Mouse (Mus musculus): ENCODE measurements around the gene Dcun1d2. TPM values are rescaled to one million over a fixed set of nuclear protein-coding genes. Genes with fewer than 3 reads are reported as not detected.

Gene Dcun1d2
- polyA plus RNA-seq, 1 experiment from 2014 or later = 24.2 TPM

GRCm38 (mm10) chr8:13263376-13263775 is 24.6 kb downstream of the Dcun1d2 start:
- DNase-seq (ENCODE audit: low spot score) = peak; percentile 23

DNA sequence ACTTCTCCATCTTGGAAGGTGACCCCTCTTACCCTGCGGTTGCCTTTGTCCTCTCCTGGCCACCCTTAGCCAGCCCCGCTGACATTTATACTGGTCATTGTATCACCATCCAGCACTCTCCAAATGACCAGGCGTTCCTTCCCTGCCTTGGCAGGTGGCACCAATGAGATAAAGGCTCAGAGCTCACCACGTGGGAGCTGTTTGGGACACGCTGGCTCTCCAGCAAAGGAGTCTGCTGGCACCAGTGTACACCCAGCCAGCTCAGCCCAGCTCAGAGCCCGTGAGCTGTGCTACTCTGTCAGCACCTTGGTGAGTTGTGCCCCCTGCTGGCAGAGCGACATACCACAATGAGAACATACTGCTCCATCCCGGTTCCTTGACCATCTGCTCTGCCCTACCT is 33.9 kb downstream of the Dcun1d2 start, which contains the start of gene Adprhl1:
TSS of gene Adprhl1 (minus strand) at position 144 of the 400 bp plus-strand sequence.
- peak; percentile 66 for DNase-seq (ENCODE audit: low spot score)

- no peak for DNase-seq (ENCODE audit: low spot score)
These were observed 34.5 kb downstream of the Dcun1d2 start for GRCm38 (mm10) chr8:13253413-13253812.

GRCm38 (mm10) chr8:13252837-13253236 is 35.1 kb downstream of the Dcun1d2 start:
- no peak for DNase-seq (ENCODE audit: low spot score)

DNA sequence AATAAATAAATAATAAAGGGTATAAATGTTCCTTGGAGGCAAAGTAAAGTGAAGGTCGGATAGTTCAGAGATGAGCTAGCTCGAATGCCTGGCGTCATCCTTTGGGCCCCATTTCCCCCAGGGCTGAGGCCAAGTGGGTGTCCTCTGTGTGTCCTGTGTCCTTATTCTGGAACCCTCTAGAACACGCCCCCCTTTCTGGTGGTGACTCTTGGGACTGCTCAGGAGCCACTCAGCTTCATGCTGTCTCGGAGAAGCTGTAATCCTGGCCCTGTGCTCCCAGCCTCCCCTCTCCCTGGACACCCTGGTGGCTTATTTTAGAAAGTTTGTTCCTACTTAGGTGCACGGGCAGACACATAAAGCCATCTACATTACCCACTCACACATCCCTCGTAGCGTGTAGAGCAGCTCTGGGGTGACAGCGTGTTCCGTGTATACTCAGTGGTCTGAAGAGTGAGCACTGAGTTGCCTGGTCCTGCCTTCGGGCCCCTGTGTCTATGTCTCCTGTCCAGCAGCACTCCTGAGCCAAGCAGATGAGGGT is 43.5 kb downstream of the Dcun1d2 start:
- no peak for DNase-seq (ENCODE audit: low spot score)

DNA sequence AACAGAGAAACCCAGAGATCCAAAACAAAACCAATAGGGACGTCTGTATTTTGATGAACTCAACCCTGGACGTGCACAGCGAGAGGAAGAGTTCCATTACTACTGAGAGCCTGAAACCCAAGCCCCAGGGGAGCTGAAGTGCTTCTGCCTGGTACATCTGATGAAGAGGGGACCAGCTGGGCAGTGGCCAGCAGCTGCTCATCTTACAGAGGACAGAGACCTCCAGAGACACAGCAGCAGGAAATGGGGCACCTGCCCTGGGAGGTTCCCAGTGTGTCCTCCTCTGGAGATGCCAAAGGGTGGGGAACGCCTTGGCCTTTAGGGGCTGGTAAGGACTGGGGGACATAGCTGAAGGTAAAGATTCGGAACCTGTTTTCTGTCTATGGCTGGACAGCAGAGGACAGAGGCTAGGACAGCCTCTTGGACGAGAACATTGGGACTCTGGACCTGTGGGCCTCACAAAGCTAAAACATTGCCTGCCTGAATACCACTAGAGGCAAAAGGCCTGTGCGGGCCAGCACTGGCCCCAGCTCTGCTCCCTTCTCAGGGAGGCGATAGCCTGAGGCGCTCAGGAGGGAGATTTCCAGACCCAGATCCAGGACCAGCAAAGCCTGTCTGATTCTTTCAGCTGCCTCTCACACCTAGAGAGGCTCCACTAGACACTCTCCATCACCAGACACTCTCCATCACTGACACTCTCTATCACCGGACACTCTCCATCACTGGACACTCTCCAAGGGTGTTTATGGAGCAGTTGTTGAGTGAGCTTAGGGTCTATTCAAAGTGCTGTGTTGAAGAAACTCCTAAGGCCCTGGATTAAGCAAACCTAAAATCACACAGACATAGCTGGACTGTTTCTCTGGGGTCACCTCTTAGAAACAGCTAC is 44.7 kb downstream of the Dcun1d2 start:
- DNase-seq (ENCODE audit: low spot score) = no peak

- no peak for DNase-seq (ENCODE audit: low spot score)
These were observed 47.2 kb downstream of the Dcun1d2 start for GRCm38 (mm10) chr8:13240691-13241090.

- no peak for DNase-seq (ENCODE audit: low spot score)
These were observed 47.9 kb downstream of the Dcun1d2 start for GRCm38 (mm10) chr8:13240055-13240454.

GRCm38 (mm10) chr8:13234803-13235202 is 53.1 kb downstream of the Dcun1d2 start:
- DNase-seq (ENCODE audit: low spot score) = no peak

DNA sequence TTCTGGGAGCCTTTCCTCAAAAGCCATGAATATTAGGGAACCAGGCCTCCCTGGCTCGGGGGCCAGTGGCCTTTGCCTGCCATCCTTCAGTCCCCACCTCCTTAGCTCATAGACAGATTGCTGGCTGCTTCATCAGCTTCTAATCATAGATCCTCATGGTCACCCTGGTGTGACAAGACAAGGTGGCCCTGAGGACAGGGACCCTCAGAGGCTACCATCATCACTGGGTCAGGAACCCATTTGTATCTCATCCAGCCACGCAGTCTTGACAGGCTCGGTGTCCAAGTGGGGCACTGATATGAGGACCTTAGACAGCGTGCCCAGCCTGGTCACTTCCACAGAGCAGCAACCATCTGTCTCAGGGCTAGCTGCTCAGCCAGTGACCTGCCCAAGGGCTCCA is 57.5 kb downstream of the Dcun1d2 start:
- no peak for DNase-seq (ENCODE audit: low spot score)

DNA sequence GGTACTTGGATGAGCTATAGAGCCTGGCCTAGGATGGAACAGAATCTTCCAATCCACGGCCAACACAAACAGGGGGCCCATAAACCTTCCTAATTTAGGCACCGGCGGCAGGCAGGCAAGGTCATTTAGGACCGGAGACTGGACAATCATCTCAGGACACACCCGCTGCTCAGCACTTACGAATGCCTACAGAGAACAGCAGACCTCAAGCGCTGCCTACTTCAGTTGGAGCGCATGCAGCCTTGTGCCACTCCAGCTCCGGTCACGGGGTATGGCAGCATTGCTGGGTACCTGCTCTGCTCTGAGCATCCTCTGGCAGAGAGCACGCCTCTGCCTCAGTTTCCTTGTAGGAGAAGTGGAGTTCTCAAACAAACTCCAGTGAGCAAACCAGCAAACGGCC is 58.1 kb downstream of the Dcun1d2 start:
- DNase-seq (ENCODE audit: low spot score) = no peak

DNA sequence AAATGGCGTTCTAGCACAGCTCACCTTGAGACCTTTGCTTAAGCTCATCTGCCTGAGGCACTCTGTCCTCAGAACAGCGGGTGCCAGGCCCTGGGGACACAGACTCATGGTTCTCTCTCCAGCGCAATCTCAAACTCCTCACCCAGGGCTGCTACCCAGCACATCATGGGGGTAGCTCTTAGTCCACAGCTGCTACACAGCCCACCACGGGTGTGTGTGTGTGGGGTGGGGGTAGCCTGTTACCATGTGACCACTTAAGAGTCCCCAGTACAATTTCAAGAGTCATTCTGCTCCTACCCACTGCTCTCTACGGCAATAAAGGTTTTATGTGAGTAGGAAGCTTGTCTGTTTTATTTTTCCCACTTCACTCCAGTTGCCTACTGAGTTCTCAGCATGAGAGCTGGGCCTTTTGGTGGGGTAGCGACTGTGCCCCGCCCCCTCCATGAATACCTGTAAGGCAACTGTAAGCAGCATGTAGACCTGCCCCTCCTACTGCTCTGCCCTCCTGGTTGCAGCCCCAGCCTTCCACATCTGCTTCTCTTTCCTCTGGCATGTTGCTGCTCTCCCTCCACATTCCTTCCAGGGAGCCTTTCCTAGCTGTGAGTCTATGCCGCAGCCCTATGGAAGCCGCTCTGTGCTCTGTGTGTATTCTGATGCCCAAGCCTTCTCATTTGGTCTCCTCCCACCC is 58.9 kb downstream of the Dcun1d2 start:
- no peak for DNase-seq (ENCODE audit: low spot score)

- no peak for DNase-seq (ENCODE audit: low spot score)
These were observed 60.7 kb downstream of the Dcun1d2 start for GRCm38 (mm10) chr8:13227184-13227583.

GRCm38 (mm10) chr8:13226288-13226687 is 61.6 kb downstream of the Dcun1d2 start:
- DNase-seq (ENCODE audit: low spot score) = no peak

- DNase-seq (ENCODE audit: low spot score) = no peak
These were observed 63.5 kb downstream of the Dcun1d2 start for GRCm38 (mm10) chr8:13224426-13224825.

DNA sequence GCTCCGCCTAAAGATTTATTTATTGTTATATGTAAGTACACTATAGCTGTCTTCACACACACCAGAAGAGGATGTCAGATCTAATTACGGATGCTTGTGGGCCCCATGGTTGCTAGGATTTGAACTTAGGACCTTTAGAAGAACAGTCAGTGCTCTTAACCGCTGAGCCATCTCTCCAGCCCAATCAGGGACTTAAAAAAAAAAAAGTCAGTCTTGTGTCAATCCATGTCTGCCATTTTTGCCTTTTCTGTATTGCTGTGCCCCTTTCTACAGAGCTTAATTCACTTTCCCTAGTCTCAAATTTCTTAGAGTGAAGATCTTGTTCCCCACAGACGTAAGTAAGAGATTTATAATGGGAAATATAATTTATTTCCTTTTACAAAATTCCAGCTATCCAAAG is 69.5 kb downstream of the Dcun1d2 start:
- no peak for DNase-seq (ENCODE audit: low spot score)

DNA sequence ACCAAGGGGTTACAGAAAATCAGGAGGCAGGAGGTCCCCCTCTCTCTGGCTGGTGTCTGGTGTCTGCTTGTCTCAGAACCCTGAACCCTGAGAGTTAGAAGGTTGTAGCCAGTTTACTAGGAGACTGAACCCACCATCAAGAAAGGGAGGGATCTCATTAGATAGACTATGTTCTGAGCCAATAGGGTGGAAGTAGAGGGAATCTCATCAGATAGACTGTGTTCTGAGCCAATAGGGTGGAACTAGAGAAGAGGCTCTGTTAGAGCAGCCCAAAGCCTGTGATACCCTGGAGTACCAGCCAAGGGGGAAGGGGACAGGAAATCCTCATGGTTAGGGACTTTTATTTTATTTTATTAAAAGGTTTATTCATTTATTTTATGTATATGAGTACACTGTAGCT is 69.9 kb downstream of the Dcun1d2 start:
- no peak for DNase-seq (ENCODE audit: low spot score)

GRCm38 (mm10) chr8:13217093-13217492 is 70.8 kb downstream of the Dcun1d2 start:
- no peak for DNase-seq (ENCODE audit: low spot score)

- no peak for DNase-seq (ENCODE audit: low spot score)
These were observed 71.5 kb downstream of the Dcun1d2 start for GRCm38 (mm10) chr8:13216386-13216785.

GRCm38 (mm10) chr8:13213479-13214268 is 74.3 kb downstream of the Dcun1d2 start:
- peak; percentile 94 for DNase-seq (ENCODE audit: low spot score)

GRCm38 (mm10) chr8:13209770-13210169 is 78.2 kb downstream of the Dcun1d2 start:
- no peak for DNase-seq (ENCODE audit: low spot score)
